ENCODE assay signal across 18 mouse cellular contexts in genomic region chr16:78451750-78452149, GRCm38 (mm10).
A peak's percentile ranks its signal among the peaks of the same experiment; 100 is the strongest.
DNase-seq lines count a peak whose midpoint lies in the region; ATAC-seq and TF ChIP-seq lines count a peak whose summit lies in the region.
"Had no signal": no experiment of that assay in that cellular context is flagged by ENCODE, and none has a peak within 500 bp of the region (broad histone marks: within the 10 kb centered on the region; RNA-seq: fewer than 3 reads in every experiment).

No protein-coding gene starts in this region.

- TF ChIP-seq CTCF in MEL (IDR thresholded peaks at IDR 0.05 in 2 of 3, conservative IDR thresholded peaks at IDR 0.05 in 1 of 3; ENCODE audit: control insufficient read depth in 1 of 3, insufficient read depth in 1 of 3, low read depth in 2 of 3, low read length in 3 of 3, poor library complexity in 1 of 3, severe bottlenecking in 1 of 3) (no peak), Patski (IDR thresholded peaks at IDR 0.05) (no peak)

- DNase-seq in heart, adult 11 months = peak; percentile 73
- no peak for DNase-seq in heart, postnatal 14 days
- DNase-seq in lung, postnatal 25 days (ENCODE audit: low spot score) = no peak
- DNase-seq in MEL (ENCODE audit: low read depth, low spot score) (peak; percentile 4), Patski (ENCODE audit: low read depth, low spot score) (no peak)
- no peak for DNase-seq in right cerebral cortex, adult 2 months (ENCODE audit: low spot score in 2 of 2)
- no peak for DNase-seq in yolk sac, embryonic 10.5 days (ENCODE audit: low spot score)
- DNase-seq: gastrocnemius, postnatal 36 days had no signal

- 0 out of 2 replicates have a peak, but pooled peaks cover 4% of the 10 kb centered on the region for H3K4me1 ChIP-seq in lung, embryonic 15.5 days
- no peaks in the 10 kb centered on the region for H3K4me1 ChIP-seq in MEL (ENCODE audit: control insufficient read depth in 1 of 2, insufficient read depth in 2 of 2, low read length in 2 of 2)
- H3K4me1 ChIP-seq: embryonic facial prominence, embryonic 13.5 days; heart, embryonic 13.5 days; hindbrain, embryonic 13.5 days; limb, embryonic 10.5 days; midbrain, embryonic 12.5 days had no signal

- no peaks in the 10 kb centered on the region for H3K36me3 ChIP-seq in lung, embryonic 15.5 days
- H3K36me3 ChIP-seq in MEL (ENCODE audit: control insufficient read depth in 1 of 2, insufficient read depth in 2 of 2, low read length in 2 of 2) = no peaks in the 10 kb centered on the region
- H3K36me3 ChIP-seq: embryonic facial prominence, embryonic 13.5 days; heart, embryonic 13.5 days; hindbrain, embryonic 13.5 days; limb, embryonic 10.5 days; midbrain, embryonic 12.5 days had no signal

- in situ Hi-C loops in Patski (cut with MboI; ENCODE audit: low pct_unique_long_range_greater_than_20kb) = loop anchor here (10.0 to 25.0 kb wide), 2 partner anchors 183 to 486 kb away; partner anchors contain the start of gene Chodl

- POLR2A ChIA-PET in Patski (lab: Charles Lee) = no interaction called here

- no peaks in the 10 kb centered on the region for H3K9me3 ChIP-seq in lung, embryonic 15.5 days
- H3K9me3 ChIP-seq in MEL (replicated peaks; ENCODE audit: insufficient read depth, low read length) = no peaks in the 10 kb centered on the region
- H3K9me3 ChIP-seq: limb, embryonic 10.5 days; midbrain, embryonic 12.5 days had no signal

- no peaks in the 10 kb centered on the region for H3K27me3 ChIP-seq in lung, embryonic 15.5 days
- H3K27me3 ChIP-seq in MEL (ENCODE audit: control insufficient read depth in 1 of 2, insufficient read depth in 2 of 2, low read length in 2 of 2) = no peaks in the 10 kb centered on the region
- H3K27me3 ChIP-seq in Patski = no peaks in the 10 kb centered on the region
- H3K27me3 ChIP-seq: embryonic facial prominence, embryonic 13.5 days; forebrain, embryonic 13.5 days; heart, embryonic 13.5 days; hindbrain, embryonic 13.5 days had no signal

- H3K9ac ChIP-seq in lung, embryonic 15.5 days = no peak overlapping the region
- H3K9ac ChIP-seq in MEL (ENCODE audit: control insufficient read depth, low read depth, low read length, poor library complexity, severe bottlenecking) = no peak overlapping the region
- H3K9ac ChIP-seq: embryonic facial prominence, embryonic 13.5 days; forebrain, embryonic 13.5 days; heart, embryonic 13.5 days; hindbrain, embryonic 13.5 days; liver, postnatal 0 days; midbrain, embryonic 12.5 days had no signal

- ATAC-seq in lung, embryonic 15.5 days (ENCODE audit: borderline replicate concordance, extremely low read depth, low FRiP score, low TSS enrichment) = peak; percentile 31; the same call in 1 of the 2 replicates
- ATAC-seq in Patski = peak; percentile 35

- TF ChIP-seq EP300 in MEL (IDR thresholded peaks at IDR 0.05; ENCODE audit: low read depth in 1 of 2, low read length in 2 of 2) = no peak

- H3K4me3 ChIP-seq in lung, embryonic 15.5 days = no peak overlapping the region
- no peak overlapping the region for H3K4me3 ChIP-seq in MEL (ENCODE audit: control insufficient read depth in 1 of 2, insufficient read depth in 1 of 2, low read depth in 2 of 2, low read length in 2 of 2)
- H3K4me3 ChIP-seq: embryonic facial prominence, embryonic 13.5 days; erythroblast, embryonic 14.5 days; forebrain, embryonic 13.5 days; heart, embryonic 13.5 days; hindbrain, embryonic 13.5 days; layer of hippocampus, adult 2 months; limb, embryonic 10.5 days; midbrain, embryonic 12.5 days had no signal

- intact Hi-C loops in heart, postnatal 14 days (cut with DNase I) = loop anchor here (2.0 to 10.0 kb wide), 5 partner anchors 123 to 501 kb away; partner anchors contain the start of gene D16Ertd472e

- no peak for TF ChIP-seq POLR2A in MEL (IDR thresholded peaks at IDR 0.05; ENCODE audit: control insufficient read depth in 1 of 2, insufficient read depth in 1 of 2, low read depth in 1 of 2, low read length in 2 of 2, poor library complexity in 1 of 2)

- CTCF ChIA-PET in Patski (lab: Charles Lee) = interaction anchor here (0.7 to 1.4 kb wide), 10 partner anchors 8 to 186 kb away, joined by 3 to 9 read pairs (median 4); no protein-coding TSS in a partner anchor

- H3K79me2 ChIP-seq in MEL (ENCODE audit: control insufficient read depth, insufficient read depth, low read length, poor library complexity) = no peaks in the 10 kb centered on the region

- no peak overlapping the region for H3K4me2 ChIP-seq in lung, embryonic 15.5 days
- H3K4me2 ChIP-seq: embryonic facial prominence, embryonic 13.5 days; forebrain, embryonic 13.5 days; hindbrain, embryonic 13.5 days; midbrain, embryonic 12.5 days had no signal

- H3K27ac ChIP-seq in lung, embryonic 15.5 days = no peak overlapping the region
- H3K27ac ChIP-seq in MEL (ENCODE audit: control insufficient read depth, low read depth, low read length) = no peak overlapping the region
- H3K27ac ChIP-seq: embryonic facial prominence, embryonic 13.5 days; forebrain, embryonic 13.5 days; heart, embryonic 13.5 days; hindbrain, embryonic 13.5 days; layer of hippocampus, adult 2 months; limb, embryonic 10.5 days; midbrain, embryonic 12.5 days had no signal

- TF ChIP-seq RAD21 in MEL (IDR thresholded peaks at IDR 0.05; ENCODE audit: low read depth, low read length) = no peak

- WGBS in lung, embryonic 15.5 days = 83% methylated on average over 8 of the region's 8 CpGs

TF ChIP-seq in MEL, 35 proteins besides CTCF, POLR2A, EP300 and RAD21:
- TF ChIP-seq KAT2A (conservative IDR thresholded peaks at IDR 0.05; ENCODE audit: low read depth, low read length) = no peak
- TF ChIP-seq MXI1 (IDR thresholded peaks at IDR 0.05; ENCODE audit: low read depth, low read length) = no peak
- no peak for TF ChIP-seq ELF1 (IDR thresholded peaks at IDR 0.05; ENCODE audit: low read depth, low read length)
- TF ChIP-seq MAFK (IDR thresholded peaks at IDR 0.05; ENCODE audit: borderline replicate concordance, low read depth, low read length) = no peak
- no peak for TF ChIP-seq MAZ (IDR thresholded peaks at IDR 0.05; ENCODE audit: low read depth, low read length)

Comparison
In these comparisons a context has a peak if more than half of its experiments do, and no peak if none do; other contexts are left out.
1. DNase-seq: peak in heart, adult 11 months (single experiment) and MEL (single experiment); none in heart, postnatal 14 days (0 of 2), lung, postnatal 25 days (single experiment), Patski (single experiment), right cerebral cortex, adult 2 months (0 of 2) and yolk sac, embryonic 10.5 days (single experiment).